Mouse (Mus musculus) kidney, postnatal 25 days (tissue): ENCODE data around the gene Sgca.

Experiments
- DNase-seq, 2 experiments: peaks; one replicate each; pipeline ENCODE4 v3.0.0; 2021; ENCODE audit warnings: mixed read lengths in 2 of 2

Gene Sgca

DNA sequence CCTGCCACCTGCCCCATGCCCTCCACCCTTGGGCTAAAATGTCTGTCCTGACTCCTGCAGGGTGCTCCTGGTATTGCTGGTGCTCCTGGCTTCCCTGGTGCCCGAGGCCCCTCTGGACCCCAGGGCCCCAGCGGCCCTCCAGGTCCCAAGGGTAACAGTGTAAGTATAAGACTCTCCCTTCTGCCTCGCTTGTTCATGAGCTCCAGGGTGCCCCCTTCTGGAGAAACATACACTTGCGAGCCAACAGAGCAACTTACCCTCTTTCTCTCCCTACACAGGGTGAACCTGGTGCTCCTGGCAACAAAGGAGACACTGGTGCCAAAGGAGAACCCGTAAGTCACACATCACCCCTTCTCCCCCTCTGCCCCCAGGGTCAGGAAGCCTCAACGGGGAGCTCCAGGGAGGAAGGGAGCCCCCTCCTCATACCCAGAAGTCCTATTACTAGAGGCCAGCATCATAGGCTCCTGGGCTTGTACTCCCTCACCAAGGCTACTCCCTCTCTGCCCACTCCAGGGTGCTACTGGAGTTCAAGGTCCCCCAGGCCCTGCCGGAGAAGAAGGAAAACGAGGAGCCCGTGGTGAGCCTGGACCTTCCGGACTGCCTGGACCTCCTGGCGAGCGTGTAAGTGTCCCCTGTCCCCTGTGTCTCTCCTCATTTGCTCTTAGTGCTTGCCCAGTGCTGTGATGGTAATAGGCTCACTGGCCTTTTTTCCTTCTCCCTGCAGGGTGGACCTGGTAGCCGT lies 33.7 kb downstream of the Sgca start:
- peak; percentile 48 to 72 for DNase-seq

DNA sequence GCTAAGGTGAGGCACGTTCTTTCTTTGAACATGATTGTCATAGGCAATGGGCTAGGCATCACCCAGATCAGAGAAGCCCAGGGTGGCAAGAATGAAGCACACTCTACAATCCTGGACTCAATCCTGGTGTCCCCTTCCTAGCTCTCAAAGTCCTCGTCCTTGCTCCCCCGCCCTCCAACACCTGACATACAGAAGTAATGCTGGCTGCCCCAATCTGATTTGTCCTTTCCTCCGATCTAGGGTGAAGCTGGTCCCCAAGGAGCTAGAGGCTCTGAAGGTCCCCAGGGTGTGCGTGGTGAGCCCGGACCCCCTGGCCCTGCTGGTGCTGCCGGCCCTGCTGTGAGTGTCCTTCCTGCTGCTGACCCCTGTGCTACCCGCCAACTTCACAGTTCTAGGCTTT lies 34.4 kb downstream of the Sgca start:
- no peak for DNase-seq

DNA sequence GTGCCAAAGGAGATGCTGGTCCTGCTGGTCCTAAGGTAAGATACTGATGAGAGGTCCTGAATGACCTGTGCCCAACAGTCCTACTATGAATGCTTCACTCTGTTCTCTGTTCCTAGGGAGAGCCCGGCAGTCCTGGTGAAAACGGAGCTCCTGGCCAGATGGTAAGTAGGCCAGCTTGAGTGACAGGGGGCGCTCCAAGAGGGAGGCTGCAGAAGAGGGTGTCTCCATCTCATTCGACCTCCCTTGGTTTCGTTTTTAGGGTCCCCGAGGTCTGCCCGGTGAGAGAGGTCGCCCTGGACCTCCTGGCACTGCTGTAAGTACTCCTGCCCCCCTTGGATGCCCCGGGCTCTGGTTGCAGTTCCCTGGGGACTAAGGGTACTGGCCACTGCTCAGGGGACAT lies 35.0 kb downstream of the Sgca start:
- DNase-seq: no peak

DNA sequence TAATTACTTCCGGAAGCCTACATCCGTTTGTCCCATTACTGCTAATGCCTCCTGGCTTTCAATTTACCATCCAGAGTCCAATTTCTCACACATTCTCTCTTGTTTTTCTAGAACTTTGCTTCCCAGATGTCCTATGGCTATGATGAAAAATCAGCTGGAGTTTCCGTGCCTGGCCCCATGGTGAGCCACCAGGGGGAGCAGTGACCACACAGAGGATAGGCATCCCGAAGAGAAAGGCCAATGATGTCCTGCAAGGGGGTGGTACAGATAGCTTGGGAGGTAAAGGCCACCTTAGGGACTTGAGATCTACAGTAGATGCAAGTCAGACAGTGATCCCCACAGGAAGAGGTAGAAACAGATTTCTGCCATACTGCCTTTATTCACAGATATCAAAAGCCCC lies 36.8 kb downstream of the Sgca start:
- peak; percentile 74 to 88 for DNase-seq

DNA sequence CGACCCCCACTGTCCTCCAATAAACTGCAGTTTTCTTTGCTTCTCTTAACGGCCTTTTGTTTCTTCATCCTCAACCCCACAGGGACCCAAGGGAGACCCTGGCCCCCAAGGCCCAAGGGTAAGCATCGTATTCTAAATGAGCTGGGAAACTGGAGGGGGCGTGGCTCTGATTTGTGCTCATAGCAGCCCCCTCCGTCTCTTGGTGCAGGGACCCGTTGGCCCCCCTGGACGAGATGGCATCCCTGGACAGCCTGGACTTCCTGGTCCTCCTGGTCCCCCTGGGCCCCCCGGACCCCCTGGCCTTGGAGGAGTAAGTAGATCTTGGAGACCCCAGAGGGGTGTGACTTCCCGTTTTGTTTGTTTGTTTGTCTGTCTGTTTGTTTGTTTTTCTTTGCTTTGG lies 37.8 kb downstream of the Sgca start:
- no peak for DNase-seq

DNA sequence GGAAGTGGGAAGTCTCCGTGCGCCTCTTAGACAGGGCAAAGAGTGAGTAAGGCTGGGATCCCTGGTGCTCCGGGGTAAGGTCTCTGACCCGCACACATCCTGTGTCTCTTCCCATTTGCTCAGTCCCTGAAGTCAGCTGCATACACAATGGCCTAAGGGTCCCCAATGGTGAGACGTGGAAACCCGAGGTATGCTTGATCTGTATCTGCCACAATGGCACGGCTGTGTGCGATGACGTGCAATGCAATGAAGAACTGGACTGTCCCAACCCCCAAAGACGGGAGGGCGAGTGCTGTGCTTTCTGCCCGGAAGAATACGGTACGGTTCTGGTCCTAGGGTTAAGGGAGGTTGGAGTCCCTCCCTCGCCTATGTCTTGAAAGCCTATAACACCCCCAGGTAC lies 38.3 kb downstream of the Sgca start:
- no peak for DNase-seq

DNA sequence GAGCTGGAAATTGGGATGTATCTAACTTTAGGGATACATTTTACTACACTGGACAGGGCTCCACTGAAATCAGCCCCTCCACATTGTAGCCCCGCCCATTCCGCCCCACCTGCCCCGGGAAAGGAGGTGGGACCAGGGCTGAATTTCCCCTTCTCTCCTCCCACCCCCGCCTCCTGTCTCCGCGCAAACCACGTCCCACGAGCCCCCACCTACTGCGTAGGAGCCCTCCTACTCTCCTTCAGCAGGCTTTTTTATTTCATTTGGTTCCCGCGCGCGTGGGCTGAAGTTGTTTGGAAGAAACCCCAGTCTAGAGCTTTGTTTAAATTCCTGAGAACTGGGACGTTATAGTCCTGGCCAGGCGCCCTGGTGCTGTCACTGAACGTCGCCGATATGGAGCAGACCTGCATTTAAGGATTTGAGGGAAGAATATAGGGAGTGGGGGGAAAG lies 38.8 kb downstream of the Sgca start:
- peak in 1 of 2 experiments; percentile 13 for DNase-seq

DNA sequence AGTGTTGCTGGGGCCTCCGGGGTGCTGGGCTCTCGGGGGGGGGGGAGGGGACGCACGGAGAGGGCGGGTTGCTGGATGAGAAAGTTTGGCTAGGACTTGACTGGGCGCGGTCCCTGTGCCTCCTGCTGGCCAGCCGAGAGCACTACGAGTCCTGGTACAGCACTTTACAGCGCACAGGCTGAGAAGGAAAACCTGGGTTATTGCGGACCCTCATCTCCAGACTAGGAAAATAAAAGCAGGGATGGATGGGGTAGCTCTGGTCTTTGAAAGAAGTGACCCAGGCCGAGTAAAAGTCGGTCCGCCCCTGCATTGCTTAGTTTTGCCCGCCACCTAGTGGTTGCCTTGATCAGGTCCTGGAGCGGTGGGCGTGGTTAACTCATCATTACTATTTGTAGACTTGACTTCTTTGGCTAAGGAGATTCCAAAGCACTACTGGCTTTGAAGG lies 39.3 kb downstream of the Sgca start:
- peak; percentile 89 to 97 for DNase-seq

DNA sequence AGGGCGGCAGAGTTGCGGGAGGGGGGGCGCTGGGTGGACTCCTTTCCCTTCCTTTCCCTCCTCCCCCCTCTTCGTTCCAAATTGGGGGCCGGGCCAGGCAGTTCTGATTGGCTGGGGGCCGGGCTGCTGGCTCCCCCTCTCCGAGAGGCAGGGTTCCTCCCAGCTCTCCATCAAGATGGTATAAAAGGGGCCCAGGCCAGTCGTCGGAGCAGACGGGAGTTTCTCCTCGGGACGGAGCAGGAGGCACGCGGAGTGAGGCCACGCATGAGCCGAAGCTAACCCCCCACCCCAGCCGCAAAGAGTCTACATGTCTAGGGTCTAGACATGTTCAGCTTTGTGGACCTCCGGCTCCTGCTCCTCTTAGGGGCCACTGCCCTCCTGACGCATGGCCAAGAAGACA lies 40.1 kb downstream of the Sgca start, which contains the start of gene Col1a1:
Col1a1 (plus strand) TSS at position 180 of the 400 bp plus-strand sequence.
- peak; percentile 52 to 65 for DNase-seq

DNA sequence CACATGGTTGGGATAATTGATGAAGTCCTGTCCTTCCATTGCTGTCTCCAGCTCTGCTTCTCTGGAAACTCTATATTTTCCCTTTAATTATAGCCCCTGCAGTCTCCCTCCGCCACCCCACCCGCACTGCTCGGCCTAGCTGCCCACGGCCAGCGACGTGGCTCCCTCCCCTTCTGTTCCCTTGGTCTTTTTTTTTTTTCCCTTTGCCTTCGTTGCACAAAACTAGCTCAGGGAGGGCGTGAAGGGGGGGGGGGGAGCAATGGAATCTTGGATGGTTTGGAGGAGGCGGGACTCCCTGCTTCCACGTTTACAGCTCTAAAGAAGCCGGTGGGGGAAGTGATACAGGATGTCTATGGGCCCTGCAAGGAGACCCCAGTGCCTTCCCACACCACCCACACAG lies 41.6 kb downstream of the Sgca start:
- no peak for DNase-seq

DNA sequence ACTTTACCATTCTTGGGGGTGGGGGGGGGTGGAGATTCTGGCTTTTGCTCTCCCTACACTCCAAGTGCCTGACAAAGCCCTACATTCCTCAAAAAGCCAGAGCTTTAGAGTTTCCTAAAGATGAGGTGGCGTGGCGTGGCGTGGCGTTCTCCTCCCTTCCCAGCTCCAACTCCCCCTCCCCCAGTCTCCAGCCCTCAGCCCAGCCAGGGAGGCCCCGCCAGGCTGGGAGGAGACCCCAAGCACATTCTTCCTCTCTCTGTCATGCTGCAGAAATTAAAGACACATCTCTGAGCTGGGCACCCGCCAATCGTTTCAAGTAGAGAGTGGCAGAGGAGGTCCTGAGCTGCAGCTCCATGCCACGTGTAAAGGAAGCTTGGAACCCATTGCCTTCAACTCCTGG lies 42.5 kb downstream of the Sgca start:
- no peak for DNase-seq

DNA sequence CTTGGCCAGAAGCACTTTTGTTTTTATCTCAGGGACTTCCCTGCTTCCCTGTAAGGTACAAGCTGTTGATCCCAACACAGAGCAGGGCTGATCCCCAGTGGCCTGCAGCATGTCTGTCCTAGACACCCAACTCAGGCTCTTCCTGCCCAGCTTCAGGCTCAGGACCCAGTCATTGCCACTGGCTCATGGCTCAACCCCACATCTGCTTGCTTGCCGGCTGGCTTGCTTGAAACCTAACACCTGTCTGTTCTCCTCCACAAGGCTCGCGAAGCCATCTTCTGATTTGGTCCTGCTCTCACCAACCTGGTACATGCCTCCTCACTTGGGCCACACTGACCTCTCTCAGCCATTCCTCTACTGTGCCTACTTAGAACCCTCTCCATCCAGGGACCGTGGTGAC lies 46.0 kb downstream of the Sgca start:
- DNase-seq: no peak

DNA sequence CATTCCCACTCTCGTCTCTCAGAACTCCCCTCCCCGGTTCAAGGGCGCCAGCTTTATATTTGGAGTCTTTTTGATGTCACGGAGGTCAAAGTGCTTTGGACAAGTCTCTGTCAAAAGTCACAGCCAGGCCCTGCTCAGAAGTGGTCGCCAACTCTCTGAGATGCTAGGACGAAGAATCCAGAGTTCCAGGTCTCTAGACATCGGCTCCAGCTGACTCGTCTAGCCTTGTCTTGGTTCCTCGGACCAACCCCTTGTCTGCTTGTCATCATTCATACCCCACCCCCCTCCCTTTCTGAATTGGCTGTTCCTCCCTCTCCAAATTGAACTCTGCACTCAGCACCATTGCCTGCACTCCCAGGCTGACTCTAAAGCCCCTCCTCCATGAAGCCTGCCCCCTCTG lies 46.5 kb downstream of the Sgca start:
- DNase-seq: no peak

DNA sequence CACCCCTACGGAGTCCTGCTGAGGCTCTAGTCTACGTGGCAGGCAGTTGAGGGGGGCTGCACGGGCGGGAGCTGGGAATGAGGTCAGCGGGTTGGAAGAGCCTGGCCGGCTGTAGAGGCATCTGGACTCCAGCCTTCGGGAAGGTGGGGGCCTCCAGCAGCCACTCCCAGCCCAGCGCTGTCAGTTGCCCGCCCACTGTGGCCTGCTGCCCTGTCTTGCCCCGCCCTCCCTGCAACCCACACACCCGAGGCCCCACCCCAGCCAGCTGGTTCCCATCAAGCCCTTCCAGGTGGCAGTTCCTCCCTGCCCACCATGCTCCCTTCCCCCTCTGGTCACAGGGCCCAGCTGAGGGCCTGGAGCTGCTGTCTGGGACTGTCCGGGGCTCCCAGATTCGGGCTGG lies 47.3 kb downstream of the Sgca start:
- peak; percentile 82 to 88 for DNase-seq

DNA sequence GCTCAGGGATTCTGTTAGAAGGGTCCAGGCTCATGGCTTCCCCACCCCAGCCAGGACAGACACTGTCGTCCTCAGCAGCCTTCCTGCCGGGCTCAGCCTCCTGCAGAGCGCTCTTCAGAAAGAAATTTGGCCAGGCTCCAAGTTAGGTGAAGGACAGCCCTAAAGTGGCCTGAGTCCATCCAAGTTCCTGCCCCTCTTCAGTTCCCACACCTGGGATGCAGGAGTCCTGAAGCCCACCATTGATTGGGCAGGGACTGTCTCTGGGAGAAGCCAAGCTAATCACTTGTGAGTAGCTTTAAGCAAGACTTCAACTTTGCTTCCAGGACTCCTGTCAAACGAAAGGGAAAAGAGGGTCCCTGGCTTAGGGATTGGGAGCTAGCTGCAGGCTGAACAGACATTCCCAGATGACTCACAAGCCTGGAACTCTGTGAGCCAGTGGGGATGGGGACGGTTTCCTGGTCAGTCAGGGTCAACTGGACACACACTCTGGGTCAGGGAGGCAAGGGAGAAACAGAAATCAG lies 48.3 kb downstream of the Sgca start:
- DNase-seq: no peak

DNA sequence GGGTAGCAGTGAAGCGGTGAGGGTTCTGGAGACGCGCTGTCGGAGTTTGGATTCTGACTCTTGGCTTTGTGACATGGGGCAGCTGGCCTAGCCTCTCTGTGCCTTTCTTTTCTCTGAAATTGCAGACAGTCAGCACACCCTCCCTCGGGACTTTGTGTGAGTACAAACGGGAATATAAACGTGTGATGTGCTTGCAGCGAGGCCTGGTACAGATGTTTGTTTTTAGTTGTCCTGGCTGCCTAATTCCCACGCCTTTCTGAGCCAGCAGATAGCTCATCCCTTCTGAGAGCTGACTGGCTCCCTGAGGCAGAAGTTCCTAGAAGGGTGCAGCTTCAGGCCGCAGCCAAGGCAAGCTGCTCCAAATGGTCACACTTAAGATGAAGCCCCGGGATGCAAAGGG lies 49.7 kb downstream of the Sgca start:
- DNase-seq: no peak

DNA sequence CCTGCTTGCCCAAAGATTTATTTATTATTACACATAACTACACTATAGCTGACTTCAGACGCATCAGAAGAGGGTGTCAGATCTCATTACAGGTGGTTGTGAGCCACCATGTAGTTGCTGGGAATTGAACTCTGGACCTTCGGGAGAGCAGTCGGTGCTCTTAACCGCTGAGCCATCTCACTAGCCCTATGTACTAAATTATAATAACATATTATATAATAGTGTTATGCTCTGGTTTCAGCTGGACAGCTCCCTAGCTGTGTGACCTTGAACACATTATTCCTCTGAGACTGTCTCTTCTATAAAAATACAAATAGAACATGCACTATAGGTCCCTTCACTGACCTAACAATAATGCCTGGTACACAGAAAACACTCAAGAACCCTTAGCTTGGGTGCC lies 51.1 kb downstream of the Sgca start:
- no peak for DNase-seq

DNA sequence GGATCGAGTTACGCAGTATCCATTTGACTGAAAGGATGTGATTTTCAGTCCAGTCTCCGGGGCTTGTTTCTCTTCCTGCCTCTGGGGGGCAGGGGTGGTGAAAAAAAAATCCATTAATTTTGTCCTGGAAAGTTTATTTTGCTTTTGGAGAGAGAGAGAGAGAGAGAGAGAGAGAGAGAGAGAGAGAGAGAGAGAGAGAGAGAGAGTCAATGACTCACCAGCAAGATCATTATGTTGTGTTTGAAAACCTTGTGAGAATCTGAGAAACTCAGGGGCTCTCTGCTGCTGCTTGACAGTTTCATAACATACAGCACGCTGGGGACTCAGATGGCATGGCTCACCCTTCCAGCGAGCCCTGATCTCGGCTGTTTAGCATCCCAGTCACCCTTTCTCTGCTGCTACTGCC lies 55.1 kb downstream of the Sgca start:
- DNase-seq: no peak

DNA sequence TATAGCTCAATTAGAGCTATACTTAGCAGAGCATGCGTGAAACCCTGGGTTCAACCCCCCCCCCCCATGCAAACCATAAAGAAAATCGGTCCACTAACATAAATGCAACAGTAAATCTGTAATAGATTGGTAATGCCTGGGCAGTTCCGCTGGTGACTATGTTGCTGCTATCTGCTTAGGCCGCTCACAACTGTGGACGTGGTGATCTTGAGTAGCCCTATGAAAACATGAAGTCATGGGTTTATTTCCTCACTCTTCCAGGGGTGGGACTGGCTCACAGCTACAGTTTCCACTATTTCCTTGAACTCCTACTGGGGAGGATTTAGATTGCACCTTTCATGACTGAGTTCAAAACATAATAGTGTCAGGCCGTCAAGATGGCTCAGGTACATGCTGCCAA lies 58.4 kb downstream of the Sgca start:
- no peak for DNase-seq

DNA sequence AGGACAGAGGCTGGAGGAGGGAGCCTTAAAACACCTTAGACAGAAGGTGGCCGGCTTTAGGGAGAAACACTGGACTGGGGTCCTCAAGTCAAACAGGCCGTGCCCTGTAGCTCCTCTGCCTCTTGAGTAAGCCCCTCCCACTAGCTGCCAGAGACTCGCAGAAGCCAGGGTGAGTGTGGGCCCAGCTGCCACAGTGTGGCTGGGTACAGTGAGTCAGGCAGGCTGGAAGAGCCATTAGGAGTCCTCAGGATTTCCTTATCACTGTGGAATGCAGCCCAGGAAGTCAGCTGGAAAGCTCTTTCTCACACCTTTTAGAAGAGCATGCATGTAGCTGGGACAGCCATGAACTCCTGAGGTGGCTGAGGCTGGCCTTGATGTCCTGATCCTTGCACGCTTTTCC lies 59.6 kb downstream of the Sgca start:
- DNase-seq: no peak

DNA sequence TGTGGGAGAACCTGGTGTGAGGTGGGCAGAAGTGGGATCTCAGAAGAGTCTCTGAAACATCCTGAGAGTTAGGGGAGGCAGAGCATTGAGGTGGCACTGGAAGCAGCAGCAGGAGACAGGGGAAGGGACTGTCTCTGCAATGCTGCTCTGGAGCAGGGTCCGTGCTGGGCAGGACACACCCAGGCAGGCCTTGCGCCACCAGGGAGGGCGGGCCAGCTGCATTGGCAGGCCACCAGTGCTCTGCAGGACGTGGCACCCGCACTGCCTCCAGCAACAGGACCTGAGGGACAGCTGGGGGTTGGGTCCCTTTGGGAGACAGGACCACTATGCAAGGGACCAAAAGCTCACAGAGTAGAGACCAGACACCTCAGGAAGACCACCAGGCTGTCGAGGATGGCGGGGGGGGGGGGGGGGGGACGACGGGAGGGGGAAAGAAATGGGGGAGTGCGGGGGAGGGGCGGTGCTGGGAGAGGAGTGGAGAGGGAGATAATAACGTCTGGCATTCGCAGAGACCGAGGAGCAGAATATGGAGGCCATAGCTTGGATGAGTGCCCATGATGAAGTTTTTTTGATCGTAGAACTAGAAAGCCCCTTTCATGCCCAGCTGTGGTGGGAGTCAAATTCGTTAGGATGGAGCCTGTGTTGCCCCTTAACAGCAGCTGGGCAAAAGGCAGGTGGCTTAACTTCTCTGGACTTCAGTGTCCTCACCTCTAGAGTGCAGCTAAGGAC lies 60.3 kb downstream of the Sgca start:
- peak in 1 of 2 experiments; percentile 62 for DNase-seq

DNA sequence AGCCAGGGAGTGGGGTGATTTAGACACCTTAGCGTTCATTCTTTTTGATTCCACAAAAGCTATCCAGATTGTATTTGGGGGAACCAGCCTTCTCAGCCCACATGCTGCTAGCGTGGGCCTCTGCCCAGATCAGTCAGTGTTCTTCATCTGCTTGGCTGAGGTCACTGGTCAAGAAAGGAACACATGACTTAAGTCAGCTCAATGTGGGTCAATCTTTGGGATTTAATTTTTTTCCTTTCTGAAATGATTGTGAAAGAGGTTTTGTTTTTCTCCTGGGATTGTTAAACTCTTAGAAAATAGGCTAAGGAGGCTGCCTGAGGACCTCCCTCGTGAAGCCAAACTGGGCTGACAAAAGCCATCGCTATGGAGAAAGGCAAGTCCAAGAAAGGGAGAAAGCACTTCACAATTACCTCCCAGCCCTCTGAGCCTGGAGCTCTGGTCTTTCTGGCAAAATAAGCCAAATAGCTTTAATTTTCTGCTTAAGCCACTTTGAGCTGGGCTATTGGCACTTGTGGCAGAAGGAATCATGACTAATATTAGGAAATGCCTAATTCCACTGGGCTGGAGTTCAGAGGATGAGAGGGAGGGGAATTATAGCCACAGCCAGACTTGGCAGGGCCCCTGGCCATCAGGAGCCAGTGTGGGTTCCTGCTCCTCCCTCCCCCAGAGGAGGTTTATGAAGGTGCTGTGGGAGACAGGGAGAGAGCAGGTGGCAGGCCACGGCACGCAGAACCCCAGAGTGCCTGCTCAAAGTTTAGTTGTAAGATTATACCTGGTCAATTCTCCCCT lies 62.6 kb downstream of the Sgca start:
- DNase-seq: no peak
